In genomic region chr2:73003751-73004717, GRCm38 (mm10) we compare ENCODE assay signal across 9 mouse cellular contexts. TPM values are rescaled to one million over a fixed set of nuclear protein-coding genes. Genes with fewer than 3 reads are reported as not detected.
DNase-seq lines count a peak whose midpoint lies in the region; ATAC-seq and TF ChIP-seq lines count a peak whose summit lies in the region.
"Had no signal": no experiment of that assay in that cellular context is flagged by ENCODE, and none has a peak within 500 bp of the region (broad histone marks: within the 10 kb centered on the region; RNA-seq: fewer than 3 reads in every experiment).

No protein-coding gene starts in this region.

- H3K4me1 ChIP-seq in G1E (ENCODE audit: insufficient read depth, low read depth, low read length) = peaks cover 57% of the 10 kb centered on the region
- peaks cover 6% of the 10 kb centered on the region; the same call in 1 of the 2 replicates for H3K4me1 ChIP-seq in hindbrain, embryonic 11.5 days (replicated peaks; ENCODE audit: control insufficient read depth, insufficient read depth, low read length)

- no peak for TF ChIP-seq CTCF in G1E (IDR thresholded peaks at IDR 0.05; ENCODE audit: low read depth, low read length)
- TF ChIP-seq CTCF in brain, embryonic 14.5 days (IDR thresholded peaks at IDR 0.05; ENCODE audit: borderline replicate concordance, extremely low read depth, insufficient read depth, insufficient read length) = no peak

- WGBS in hindbrain, embryonic 11.5 days = 38% methylated on average over 23 of the region's 24 CpGs
- 4% methylated on average over 18 of the region's 24 CpGs for WGBS in macrophage (ENCODE audit: missing documents)

- H3K27me3 ChIP-seq in G1E (ENCODE audit: insufficient read depth, low read length) = peaks cover 2% of the 10 kb centered on the region; the same call in 1 of the 2 replicates
- no peaks in the 10 kb centered on the region for H3K27me3 ChIP-seq in hindbrain, embryonic 11.5 days (ENCODE audit: control insufficient read depth, insufficient read depth, low read length)

- intact Hi-C loops in left cerebral cortex, postnatal 10 days (cut with DNase I) = loop anchor here (5.0 kb wide), 1 partner anchor 38 kb away; no protein-coding TSS in a partner anchor

- ATAC-seq in G1E (ENCODE audit: extremely low read depth, insufficient number of reproducible peaks, low FRiP score, poor library complexity, severe bottlenecking) = 0 out of 2 replicates have a peak, but pooled peaks have one; percentile 9
- peak; percentile 67; the same call in 1 of the 2 replicates for ATAC-seq in hindbrain, embryonic 11.5 days (ENCODE audit: low FRiP score)

- DNase-seq in G1E (ENCODE audit: low spot score) = peak; percentile 29
- peak; percentile 90 for DNase-seq in brain, embryonic 14.5 days (ENCODE audit: low read depth)
- peak; percentile 17 to 53 for DNase-seq in frontal cortex, adult 2 months (ENCODE audit: extremely low spot score in 1 of 2, low spot score in 1 of 2)
- DNase-seq in hindbrain, embryonic 11.5 days (ENCODE audit: low spot score) = peak; percentile 42
- peak; percentile 48 to 91 for DNase-seq in left cerebral cortex, postnatal 10 days (ENCODE audit: extremely low spot score in 1 of 2, low spot score in 2 of 2)
- DNase-seq in right cerebral cortex, adult 18-20 months = peak; percentile 50
- DNase-seq in urinary bladder, postnatal 36 days (ENCODE audit: low spot score in 2 of 2) = peak; percentile 74 to 91

- no peak for TF ChIP-seq POLR2A in brain, embryonic 14.5 days (IDR thresholded peaks at IDR 0.05; ENCODE audit: borderline replicate concordance, extremely low read depth, insufficient read depth, insufficient read length, poor library complexity, severe bottlenecking)

- no peak overlapping the region for H3K9ac ChIP-seq in hindbrain, embryonic 11.5 days (ENCODE audit: low read depth, low read length)

- H3K36me3 ChIP-seq in G1E (replicated peaks) (no peaks in the 10 kb centered on the region), macrophage (ENCODE audit: inconsistent target) (no peaks in the 10 kb centered on the region)
- no peaks in the 10 kb centered on the region for H3K36me3 ChIP-seq in hindbrain, embryonic 11.5 days (ENCODE audit: control insufficient read depth, insufficient read depth, low read length)

- H3K4me3 ChIP-seq in G1E (ENCODE audit: low read depth, low read length) = peak overlapping the region; percentile 30; the same call in 1 of the 2 replicates
- H3K4me3 ChIP-seq in hindbrain, embryonic 11.5 days (ENCODE audit: low read depth, low read length) = no peak overlapping the region
- peak overlapping the region; percentile 4; the same call in 1 of the 2 replicates for H3K4me3 ChIP-seq in macrophage (ENCODE audit: inconsistent target)

- peaks cover 6% of the 10 kb centered on the region for H3K9me3 ChIP-seq in G1E (replicated peaks)
- no peaks in the 10 kb centered on the region for H3K9me3 ChIP-seq in hindbrain, embryonic 11.5 days (ENCODE audit: control insufficient read depth, low read length)

- peak overlapping the region; percentile 17; the same call in 1 of the 2 replicates for H3K27ac ChIP-seq in hindbrain, embryonic 11.5 days (ENCODE audit: low read depth, low read length)
- H3K27ac ChIP-seq in macrophage = peak overlapping the region; percentile 99

- H3K4me2 ChIP-seq in hindbrain, embryonic 11.5 days (replicated peaks; ENCODE audit: low read depth, low read length) = peak overlapping the region; percentile 26

- no peaks in the 10 kb centered on the region for H3K79me2 ChIP-seq in macrophage (ENCODE audit: inconsistent target)

RNA-seq across cellular contexts. Expression of gene Gm11084, which starts 17.5 kb away (rescaled TPM):
- total RNA-seq in G1E (2014; fragmentation: Nextera tagmentation) (not detected in 2 replicates), G1E (2017) (not detected in 2 replicates)
- polyA plus RNA-seq in G1E (2012) (not detected in 2 replicates), macrophage (2018) (not detected in 3 replicates)
- polyA plus RNA-seq in brain, embryonic 14.5 days (2012; rRNA removed) = not detected in 2 replicates
- not detected in 2 replicates for polyA plus RNA-seq in frontal cortex, adult 2 months (2012; rRNA removed)
- polyA plus RNA-seq in hindbrain, embryonic 11.5 days (2014; fragmentation: Nextera tagmentation; extraction: Ambion mirVana) = not detected in 2 replicates
- total RNA-seq in left cerebral cortex, postnatal 10 days (2021) = not detected
- total RNA-seq in macrophage (2018; cell fraction: chromatin; rRNA removed) = not detected
- not detected for total RNA-seq in macrophage (2018; cell fraction: cytosol; rRNA removed)
- not detected for total RNA-seq in macrophage (2018; cell fraction: nucleus; rRNA removed)
- total RNA-seq: layer of hippocampus, postnatal 36 days had no signal

RNA-seq across cellular contexts. Expression of gene Sp3, which starts 23.8 kb away (rescaled TPM):
- total RNA-seq in G1E (2014; fragmentation: Nextera tagmentation) (130 and 136 TPM in 2 replicates), G1E (2017) (129 and 143 TPM in 2 replicates)
- polyA plus RNA-seq in G1E (2012) (10.9 and 13.4 TPM in 2 replicates), macrophage (2018) (49.5 to 59.1 TPM (median 51.3 TPM) in 3 replicates)
- polyA plus RNA-seq in brain, embryonic 14.5 days (2012; rRNA removed) = 40.7 and 41.7 TPM in 2 replicates
- 29.9 and 34.5 TPM in 2 replicates for polyA plus RNA-seq in frontal cortex, adult 2 months (2012; rRNA removed)
- 66.3 and 67.1 TPM in 2 replicates for polyA plus RNA-seq in hindbrain, embryonic 11.5 days (2014; fragmentation: Nextera tagmentation; extraction: Ambion mirVana)
- 10 to 100 TPM; 44.9 to 56.5 TPM for total RNA-seq in left cerebral cortex, postnatal 10 days (2021)
- 100 to 1,000 TPM in 15 of 26 experiments, 10 to 100 TPM in 11; 30.7 to 237 (median 121) TPM for total RNA-seq in macrophage (2018; cell fraction: chromatin; rRNA removed)
- total RNA-seq in macrophage (2018; cell fraction: cytosol; rRNA removed) = 10 to 100 TPM; 21.0 to 83.6 (median 68.2) TPM
- 100 to 1,000 TPM in 11 of 26 experiments, 10 to 100 TPM in 15; 32.4 to 243 (median 74.9) TPM for total RNA-seq in macrophage (2018; cell fraction: nucleus; rRNA removed)

Comparison
In these comparisons a context has a peak if more than half of its experiments do, and no peak if none do; other contexts are left out.
1. DNase-seq: peak in every context shown above with its lines; median percentile 90 in brain, embryonic 14.5 days; 82 in urinary bladder, postnatal 36 days; 70 in left cerebral cortex, postnatal 10 days; 50 in right cerebral cortex, adult 18-20 months; 42 in hindbrain, embryonic 11.5 days; 35 in frontal cortex, adult 2 months; 29 in G1E.